Mouse (Mus musculus): Measurements from ENCODE around the gene Eif2b3.

GRCm38 (mm10) chr4:117101218-117101617 lies 82.0 kb downstream of the Eif2b3 start:
- TF ChIP-seq TCF12 (IDR thresholded peaks at IDR 0.05; ENCODE audit: insufficient read depth, poor library complexity, severe bottlenecking), result no peak
- no peak for TF ChIP-seq E2F4 (IDR thresholded peaks at IDR 0.05; ENCODE audit: insufficient read depth)
- no peak for TF ChIP-seq POLR2A (IDR thresholded peaks at IDR 0.05; ENCODE audit: insufficient read length, low read depth)
- TF ChIP-seq TCF3 (IDR thresholded peaks at IDR 0.05; ENCODE audit: insufficient read length, low read depth), result no peak
- no peak for TF ChIP-seq POLR2AphosphoS2 (IDR thresholded peaks at IDR 0.05; ENCODE audit: insufficient read length, low read depth)
- TF ChIP-seq REST (IDR thresholded peaks at IDR 0.05; ENCODE audit: insufficient read depth, insufficient read length), result no peak
- TF ChIP-seq MYOD1 (IDR thresholded peaks at IDR 0.05; ENCODE audit: control insufficient read depth in 1 of 3, insufficient read length in 2 of 3, low read depth in 2 of 3), result no peak
- TF ChIP-seq MAX (IDR thresholded peaks at IDR 0.05; ENCODE audit: low read depth), result no peak
- no peak for TF ChIP-seq MYOG (IDR thresholded peaks at IDR 0.05; ENCODE audit: control insufficient read depth in 1 of 3, insufficient read depth in 1 of 3, insufficient read length in 2 of 3, low read depth in 2 of 3)
